Mouse (Mus musculus) erythroblast, embryonic 14.5 days (primary cell): ENCODE results near the gene Zfp318.

Source experiments
- GATA1 ChIP-seq: IDR thresholded peaks from 2 replicates; pipeline ENCODE4 v1.6.1; 2012; ENCODE audit warnings: low read length, inconsistent platforms, mixed read lengths
- TAL1 ChIP-seq: IDR thresholded peaks from 3 replicates; pipeline ENCODE4 v1.6.1; 2012; ENCODE audit warnings: low read length, inconsistent platforms, mixed read lengths

- no peak for TF ChIP-seq GATA1
- TF ChIP-seq TAL1 = no peak
Observed at GRCm38 (mm10) chr17:46453302-46453948, 69.9 kb downstream of the Zfp318 start.
